Mouse (Mus musculus): ENCODE results near the gene Rbm4b.

The Rbm4b gene
- long read RNA-seq, experiment 1, full-length matches to known transcripts, result 23 of 28 reads
- long read RNA-seq, experiment 1, partial matches to known transcripts, result 3 of 28 reads
- long read RNA-seq, experiment 1, other reads (novel, unspliced or antisense), result 2 of 28 reads
- long read RNA-seq, experiment 2, full-length matches to known transcripts, result 37 of 47 reads
- long read RNA-seq, experiment 2, partial matches to known transcripts, result 2 of 47 reads
- long read RNA-seq, experiment 2, other reads (novel, unspliced or antisense), result 8 of 47 reads

DNA sequence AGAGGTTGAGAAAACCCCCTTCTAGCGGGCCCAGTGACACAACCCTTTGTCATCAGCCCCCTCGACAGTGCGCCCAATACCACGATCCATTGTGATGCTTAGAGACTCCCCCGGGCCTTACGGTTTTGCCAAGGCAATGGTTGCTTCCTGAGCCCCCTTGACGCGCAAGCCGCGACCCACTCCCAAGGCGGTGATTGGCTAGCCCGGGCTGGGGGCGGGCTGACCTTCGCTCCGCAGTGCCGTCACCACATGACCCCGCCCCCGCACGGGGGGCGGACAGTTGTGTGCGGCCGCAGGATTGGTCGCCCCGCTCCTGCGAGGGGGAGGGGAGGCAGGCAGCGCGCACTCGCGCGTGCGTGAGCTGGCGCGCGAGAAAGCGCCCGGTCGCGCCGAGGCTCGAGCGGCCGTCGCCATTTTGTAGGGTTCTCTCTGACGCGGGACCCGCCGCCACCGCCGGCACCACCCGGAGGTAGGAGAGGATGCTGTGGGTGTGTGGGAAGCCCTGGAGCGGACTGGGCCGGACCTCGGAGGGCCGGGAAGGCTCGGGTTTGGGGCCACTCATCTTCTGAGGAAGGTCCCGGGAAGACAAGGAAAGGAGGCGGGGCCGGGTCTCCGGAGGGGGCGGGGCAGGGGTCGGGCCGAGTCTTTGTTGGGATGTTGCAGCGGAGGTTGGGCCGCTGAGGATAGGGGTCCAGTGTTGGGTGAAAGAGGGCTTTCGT, at the start of gene Rbm4b:
Gene Rbm4b (plus strand): TSS at position 305 of the 719 bp plus-strand sequence.
- intact Hi-C loops (cut with DNase I), result no loop called here

DNA sequence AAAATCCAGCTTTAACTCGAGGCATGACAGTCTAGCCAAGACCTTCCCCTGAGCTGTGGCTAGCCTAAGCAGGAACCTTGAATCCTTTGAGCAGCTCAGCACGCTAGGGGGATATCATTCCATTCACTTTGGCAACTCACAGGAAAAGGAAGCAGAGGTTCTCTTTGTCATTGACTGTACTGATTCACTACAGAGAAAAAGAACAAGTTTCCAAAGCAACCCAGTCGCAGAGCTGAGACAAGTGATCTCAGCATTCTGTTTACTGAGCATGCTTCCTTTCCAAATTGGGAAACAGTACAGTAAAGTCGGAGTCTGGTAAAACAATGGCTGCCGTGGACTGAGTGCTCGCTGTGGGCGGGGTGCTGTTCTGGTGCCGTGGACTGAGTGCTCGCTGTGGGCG, 47.5 kb upstream of the Rbm4b start:
- intact Hi-C loops (cut with DNase I), result no loop called here

DNA sequence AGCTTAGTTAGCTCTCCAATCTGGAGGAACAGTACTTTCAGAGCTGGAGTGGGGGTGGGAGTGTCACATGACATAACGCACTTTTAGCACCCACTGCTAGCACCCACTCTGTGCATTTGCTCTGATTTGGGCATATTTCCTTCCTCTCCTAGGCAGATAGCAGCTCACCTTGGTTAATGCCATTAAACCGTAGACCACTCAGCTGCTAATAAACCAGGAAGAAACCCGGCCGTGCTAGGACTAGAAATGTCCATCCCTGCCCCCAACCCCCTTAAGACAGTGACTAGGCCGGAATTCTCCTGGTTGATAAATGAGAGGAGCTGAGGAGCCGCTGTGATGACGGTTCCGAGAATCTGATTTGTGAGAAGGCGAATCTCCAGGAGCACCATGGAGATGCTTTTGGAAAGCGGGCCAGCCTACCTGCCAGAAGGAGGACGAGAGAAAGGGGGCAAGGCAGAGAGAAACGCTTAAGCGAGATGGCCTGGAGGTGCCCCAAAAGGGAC, 45.1 kb upstream of the Rbm4b start, which contains the start of gene Sptbn2:
Gene Sptbn2 (plus strand): TSS at position 70 of the 503 bp plus-strand sequence.
- intact Hi-C loops (cut with DNase I), result no loop called here

DNA sequence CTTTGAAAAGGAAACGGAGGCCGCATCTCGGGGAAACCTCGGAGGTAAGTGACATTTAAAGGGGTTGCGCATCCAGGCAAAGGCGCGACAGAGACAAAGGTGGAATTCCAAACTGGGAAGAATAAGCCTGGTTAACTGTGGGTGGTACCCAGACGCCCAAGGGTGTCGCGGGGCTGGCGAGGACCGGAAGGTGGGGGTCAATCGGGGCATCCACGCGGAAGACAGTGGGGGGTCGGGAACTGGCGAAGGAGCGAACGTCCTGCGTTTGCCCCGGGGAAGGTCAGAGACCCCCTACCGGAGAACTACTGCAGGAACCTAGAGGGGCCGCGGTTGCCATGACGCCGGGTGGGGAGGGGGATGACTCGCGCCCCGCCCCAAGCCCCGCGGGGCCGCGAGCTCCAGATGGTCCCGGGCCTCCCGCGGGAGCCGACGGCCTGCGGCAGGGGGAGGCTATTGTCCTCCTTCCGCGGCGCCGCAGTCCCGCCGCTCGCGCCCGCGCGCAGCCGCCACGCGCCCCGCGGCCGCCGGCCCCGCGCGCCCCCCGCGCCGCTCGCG, 44.6 kb upstream of the Rbm4b start:
- intact Hi-C loops (cut with DNase I), result no loop called here

DNA sequence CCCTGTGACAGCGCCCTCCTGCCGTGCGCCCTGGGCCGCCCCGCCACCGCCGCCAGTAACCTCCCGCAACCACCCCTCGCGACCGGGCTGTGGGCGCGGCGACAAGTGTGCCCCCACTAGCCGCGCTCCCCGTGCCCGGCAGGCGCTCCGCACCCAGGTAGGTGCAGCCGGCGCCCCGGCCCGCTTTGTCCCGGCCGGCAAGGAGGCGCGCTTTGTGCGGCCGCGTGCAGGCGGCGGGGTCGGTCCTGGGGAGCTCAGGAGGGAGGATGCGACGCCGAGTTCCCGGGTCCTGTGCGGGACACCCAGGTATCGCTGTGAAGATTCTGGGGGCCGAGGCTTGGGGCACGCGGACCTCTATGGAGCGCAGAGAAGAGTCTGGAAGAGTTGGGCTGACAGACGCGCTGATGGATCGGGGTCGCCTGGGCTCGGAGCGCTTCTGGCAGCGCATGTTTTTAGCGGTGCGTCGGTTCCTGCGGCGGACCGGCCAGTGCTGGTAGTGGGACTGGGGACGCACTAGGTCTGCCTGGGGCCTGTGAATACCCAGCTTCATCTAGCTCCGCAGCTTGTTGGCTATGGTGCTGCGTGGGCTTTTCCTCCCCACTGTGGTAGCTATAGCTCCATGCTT, 44.0 kb upstream of the Rbm4b start:
- intact Hi-C loops (cut with DNase I), result no loop called here

DNA sequence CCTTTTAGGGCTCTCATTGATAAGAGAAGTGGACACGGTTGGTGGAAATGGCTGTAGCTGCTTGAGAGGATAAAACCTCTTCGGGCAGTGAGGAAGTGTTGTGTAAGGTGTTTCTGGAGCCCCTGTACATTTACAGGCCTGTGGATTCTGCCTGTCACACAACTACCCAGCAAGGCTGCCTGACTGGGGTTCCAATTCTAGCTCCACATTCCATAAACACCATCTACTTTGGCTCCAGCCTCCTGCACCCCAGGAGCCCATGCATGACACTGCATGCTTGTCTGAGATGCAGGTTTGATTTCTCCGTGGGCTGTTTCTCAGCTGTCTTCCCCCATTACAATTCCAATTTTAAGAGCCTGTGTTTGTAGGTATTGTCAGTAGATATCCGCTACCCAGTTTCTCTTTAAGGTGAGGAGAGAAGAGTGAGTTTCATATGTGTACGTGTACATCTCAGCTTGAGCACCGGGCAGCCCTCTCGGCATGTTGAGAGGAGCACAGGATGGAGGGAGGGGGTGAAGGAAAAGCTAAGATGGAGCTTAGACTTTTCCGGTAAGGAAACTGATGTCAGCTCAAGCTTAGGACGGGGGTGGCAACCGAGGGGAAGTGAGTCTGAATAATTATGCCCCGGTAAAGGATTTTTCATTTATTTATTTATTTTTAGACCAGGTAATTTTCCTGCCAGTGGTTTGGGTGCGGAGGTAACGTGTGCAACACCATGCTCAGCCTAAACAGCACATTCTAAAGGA, 43.3 kb upstream of the Rbm4b start:
- intact Hi-C loops (cut with DNase I), result no loop called here

DNA sequence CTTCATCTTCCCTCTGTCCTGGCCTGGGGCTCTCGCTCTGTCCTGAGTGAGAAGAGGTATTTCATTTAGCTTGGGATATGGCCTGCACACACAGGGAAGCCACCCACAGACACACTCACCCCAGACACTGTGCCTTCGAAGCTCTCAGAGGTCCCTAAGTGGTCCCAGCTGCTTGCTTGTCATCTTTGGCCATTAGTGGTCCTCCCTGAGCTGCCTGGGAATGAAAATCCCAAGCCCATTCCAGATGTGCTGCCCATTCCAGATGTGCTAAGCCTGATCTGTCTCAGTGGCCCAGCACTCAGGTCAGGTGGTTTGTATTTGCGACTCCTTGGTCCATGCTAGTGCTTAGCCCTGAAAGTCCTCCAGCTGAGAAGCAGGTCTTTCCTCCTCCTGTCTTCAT, 42.4 kb upstream of the Rbm4b start:
- intact Hi-C loops (cut with DNase I), result no loop called here

DNA sequence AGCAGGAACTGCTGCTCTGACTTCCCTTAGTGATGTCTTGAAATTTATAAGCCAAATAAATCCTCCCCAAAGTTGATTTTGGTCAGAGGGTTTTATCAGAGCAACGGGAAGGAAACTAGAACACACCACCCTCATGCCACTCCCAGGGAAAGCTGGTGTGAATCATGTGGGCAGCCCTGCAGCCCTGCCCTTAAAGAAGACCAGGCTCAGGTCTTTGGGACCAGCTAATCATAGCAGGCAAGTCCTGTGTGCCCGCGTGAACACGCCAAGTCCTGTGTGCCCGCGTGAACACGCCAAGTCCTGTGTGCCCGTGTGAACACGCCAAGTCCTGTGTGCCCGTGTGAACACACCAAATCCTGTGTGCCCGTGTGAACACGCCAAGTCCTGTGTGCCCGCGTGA, 39.5 kb upstream of the Rbm4b start:
- intact Hi-C loops (cut with DNase I), result no loop called here

DNA sequence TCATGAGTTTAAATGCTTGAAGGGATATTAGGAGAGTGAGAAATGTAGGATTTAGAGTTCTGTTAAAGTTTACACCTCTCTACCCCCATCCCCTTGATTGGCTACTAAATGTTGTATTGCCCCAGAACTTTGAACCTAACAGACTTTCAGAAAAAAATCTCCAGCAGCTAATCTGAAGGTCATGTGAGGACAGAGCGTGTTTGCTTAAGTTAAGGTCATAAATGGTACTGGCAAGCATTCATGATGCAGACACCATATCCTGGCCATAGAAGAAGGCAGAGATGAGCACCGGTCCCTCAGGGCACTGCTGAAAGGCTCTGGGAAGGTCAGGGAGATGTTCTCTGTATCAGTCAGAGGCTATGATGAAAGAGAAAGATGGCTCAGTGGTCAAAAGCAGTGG, 39.0 kb upstream of the Rbm4b start:
- intact Hi-C loops (cut with DNase I), result no loop called here

DNA sequence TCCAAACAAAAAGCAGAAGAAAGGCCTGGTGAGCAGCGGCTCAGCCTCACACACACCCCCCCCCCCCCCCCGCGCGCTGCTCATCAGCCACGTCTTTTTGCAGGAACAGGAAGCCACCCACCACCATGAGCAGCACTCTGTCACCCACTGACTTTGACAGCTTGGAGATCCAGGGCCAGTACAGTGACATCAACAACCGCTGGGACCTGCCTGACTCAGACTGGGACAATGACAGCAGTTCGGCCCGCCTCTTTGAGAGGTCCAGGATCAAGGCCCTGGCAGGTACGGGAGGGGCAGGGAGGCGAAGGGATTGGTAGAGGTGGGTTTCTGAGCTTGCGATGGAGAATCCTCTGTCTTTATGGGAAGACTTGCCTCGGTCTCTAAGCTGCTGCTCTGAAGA, 37.6 kb upstream of the Rbm4b start:
- intact Hi-C loops (cut with DNase I), result no loop called here

DNA sequence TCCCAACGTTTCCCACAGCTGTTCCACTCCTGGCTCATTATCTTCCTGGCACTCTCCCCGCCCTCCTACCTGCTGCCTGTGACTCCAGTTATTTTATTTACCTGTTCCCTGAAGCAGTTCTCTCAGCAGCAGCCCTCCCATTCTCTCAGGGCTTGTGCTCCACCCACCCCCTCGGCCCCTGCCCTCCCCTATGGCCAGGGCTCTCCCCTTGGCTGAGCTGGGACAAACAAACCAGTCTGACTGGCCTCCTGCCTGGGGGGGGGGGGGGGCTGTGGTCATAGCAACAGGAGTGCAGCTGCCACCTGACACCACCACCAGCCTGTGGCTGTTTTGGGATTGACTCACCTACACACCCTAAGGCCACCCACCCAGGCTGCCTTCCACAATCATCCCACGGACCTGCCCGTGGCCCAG, 36.9 kb upstream of the Rbm4b start:
- intact Hi-C loops (cut with DNase I), result no loop called here

DNA sequence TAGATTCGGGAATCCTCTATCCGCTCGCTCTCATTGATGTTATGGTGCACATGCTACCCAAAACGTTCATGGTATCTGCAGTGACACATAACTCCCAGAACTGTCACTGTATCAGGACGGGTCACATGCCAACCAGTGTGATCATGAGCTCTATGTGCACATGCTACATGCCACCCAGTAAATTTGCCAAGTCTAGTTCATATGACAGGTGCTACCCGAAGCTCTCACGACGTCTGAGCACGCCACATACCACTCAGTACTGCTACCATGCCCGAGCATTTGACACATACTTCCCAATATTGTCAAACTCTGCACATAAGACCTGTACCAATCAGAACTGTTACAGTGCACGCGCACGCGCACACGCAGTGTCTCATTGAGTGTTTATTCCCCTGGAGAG, 36.2 kb upstream of the Rbm4b start:
- intact Hi-C loops (cut with DNase I), result no loop called here

DNA sequence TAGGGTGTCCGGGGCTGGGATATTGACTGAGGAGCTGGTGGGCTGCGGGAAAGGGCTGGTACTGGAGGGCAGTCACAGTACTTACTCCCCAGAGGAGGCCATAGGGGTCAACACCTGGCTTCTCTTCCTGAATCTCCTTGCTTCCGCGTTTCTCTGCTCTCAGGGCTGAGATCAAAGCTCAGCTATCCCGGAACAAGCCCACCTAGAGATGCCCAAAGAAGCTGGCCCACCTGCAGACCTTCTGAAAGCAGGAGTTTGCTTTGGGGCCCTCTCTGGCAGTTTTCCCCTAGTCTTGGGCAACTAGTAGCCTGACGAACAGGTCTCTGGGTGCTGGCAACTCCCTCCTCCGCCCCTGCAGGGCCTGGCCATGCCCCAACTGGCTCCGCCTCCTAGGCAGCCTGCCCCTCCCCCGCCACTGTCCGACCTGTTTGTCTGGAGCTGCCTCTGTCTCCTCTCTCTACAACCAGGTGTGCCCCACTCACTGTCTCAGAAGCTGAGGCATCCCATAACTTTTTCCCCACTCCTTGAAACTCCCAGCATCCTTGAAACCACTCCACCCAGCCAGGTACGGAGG, 35.5 kb upstream of the Rbm4b start:
- intact Hi-C loops (cut with DNase I), result no loop called here

DNA sequence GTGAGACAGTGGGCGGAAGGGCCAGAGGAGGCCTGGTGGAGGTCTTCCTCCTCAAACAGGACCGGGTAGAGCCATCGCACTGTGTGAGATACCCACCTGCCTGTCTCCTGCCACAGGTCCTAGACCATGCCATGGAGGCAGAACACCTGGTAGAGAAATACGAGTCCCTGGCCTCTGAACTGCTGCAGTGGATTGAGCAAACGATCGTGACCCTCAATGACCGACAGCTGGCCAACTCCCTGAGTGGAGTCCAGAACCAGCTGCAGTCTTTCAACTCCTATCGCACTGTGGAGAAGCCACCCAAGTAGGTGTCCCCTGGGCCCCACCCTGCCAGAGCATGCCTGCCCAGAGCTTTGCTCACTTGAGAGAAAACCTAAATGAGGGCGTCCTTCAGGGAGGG, 27.1 kb upstream of the Rbm4b start:
- intact Hi-C loops (cut with DNase I), result no loop called here

DNA sequence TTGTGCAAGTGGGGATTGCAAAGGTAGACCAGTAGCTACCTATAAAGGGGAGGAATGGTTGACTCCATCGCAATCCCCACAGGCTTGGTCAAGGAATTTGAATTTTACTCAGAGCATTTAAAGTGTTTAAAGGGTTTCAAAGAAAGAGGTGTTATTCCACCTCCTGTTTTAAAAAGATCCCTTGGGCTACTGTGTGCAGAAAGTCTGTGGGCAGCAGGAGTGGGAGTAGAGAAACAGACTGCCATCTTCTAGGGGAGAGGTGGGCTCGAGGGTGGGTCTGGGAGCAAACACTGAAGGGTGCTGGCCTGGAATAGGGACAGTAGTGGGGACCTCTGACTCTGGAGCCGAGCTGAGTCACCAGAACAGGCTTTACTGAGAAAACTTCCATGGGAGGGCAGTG, 23.2 kb upstream of the Rbm4b start:
- intact Hi-C loops (cut with DNase I), result no loop called here

DNA sequence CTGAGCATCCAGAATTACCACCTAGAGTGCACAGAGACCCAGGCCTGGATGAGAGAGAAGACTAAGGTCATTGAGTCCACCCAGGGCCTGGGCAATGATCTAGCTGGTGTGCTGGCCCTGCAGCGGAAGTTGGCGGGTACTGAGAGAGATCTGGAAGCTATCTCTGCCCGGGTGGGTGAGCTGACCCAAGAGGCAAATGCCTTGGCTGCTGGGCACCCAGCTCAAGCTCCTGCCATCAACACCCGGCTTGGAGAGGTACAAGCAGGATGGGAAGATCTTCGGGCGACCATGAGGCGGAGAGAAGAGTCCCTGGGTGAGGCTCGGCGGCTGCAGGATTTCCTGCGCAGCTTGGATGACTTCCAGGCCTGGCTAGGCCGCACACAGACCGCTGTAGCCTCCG, 18.4 kb upstream of the Rbm4b start:
- intact Hi-C loops (cut with DNase I), result no loop called here

DNA sequence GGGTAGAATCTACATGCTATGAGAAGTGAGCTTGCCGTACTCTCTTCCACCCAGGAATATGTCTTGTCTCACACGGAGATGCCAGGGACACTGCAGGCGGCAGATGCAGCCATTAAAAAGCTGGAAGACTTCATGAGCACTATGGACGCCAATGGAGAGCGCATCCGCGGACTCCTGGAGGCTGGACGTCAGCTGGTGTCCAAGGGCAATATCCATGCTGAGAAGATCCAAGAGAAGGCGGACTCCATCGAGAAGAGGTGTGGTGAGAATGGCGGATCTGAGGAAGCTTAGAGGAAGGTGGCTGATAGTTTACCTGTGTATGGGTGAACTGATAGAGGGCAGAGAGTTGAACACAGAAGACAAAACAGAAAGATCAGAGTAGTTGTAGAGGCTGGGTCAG, 17.2 kb upstream of the Rbm4b start:
- intact Hi-C loops (cut with DNase I), result no loop called here

DNA sequence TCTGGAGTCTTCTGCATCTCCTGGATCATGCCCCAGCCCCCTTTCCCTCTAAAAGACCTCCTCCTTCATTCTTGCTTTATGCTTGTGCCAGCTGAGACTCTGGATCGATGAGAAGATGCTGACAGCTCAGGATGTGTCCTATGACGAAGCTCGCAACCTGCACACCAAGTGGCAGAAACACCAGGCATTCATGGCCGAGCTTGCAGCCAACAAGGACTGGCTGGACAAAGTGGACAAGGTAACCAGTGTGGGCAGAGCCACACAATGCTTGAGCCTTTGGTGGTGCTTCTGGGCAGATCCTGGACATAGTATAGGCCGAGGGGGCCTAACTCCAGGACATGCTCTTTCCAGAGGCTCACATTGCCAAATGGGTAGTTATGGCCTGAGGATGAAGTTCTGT, 16.5 kb upstream of the Rbm4b start:
- intact Hi-C loops (cut with DNase I), result loop anchor here (5.0 to 10.0 kb wide), 2 partner anchors 92 to 235 kb away; no protein-coding TSS in a partner anchor

DNA sequence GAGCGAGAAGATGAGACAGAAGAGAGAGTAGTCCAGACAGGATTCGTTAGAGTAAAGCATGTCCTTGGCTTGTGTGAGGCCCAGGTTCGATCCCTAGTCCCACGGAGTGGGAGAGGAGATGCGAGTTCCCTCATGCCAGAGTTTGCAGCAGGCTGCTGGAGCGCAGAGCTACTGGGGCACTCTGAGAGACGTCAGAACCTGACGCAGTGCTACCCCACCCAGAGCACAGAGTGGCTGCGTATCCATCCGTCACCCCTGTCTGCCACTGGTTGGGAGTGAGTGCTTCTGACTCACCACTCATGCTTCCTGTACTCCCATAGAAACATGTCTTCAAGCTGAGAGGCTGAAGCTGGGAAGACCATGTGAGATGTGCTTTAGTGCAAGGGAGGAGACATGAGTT, 14.8 kb upstream of the Rbm4b start:
- intact Hi-C loops (cut with DNase I), result loop anchor here (5.0 to 10.0 kb wide), 2 partner anchors 94 to 237 kb away; no protein-coding TSS in a partner anchor

DNA sequence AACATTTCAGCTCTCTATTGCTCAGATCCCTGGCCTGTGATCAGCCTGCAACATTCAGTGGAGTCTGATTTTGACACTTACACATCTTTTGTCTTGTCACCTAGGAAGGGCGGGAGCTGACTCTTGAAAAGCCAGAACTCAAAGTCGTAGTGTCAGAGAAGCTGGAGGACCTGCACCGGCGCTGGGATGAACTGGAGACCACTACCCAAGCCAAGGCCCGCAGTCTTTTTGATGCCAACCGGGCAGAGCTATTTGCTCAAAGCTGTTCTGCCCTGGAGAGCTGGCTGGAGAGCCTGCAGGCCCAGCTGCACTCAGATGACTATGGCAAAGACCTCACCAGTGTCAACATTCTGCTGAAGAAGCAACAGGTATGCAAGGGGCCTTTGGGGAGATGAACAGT, 14.1 kb upstream of the Rbm4b start:
- intact Hi-C loops (cut with DNase I), result loop anchor here (5.0 to 10.0 kb wide), 2 partner anchors 95 to 237 kb away; no protein-coding TSS in a partner anchor

DNA sequence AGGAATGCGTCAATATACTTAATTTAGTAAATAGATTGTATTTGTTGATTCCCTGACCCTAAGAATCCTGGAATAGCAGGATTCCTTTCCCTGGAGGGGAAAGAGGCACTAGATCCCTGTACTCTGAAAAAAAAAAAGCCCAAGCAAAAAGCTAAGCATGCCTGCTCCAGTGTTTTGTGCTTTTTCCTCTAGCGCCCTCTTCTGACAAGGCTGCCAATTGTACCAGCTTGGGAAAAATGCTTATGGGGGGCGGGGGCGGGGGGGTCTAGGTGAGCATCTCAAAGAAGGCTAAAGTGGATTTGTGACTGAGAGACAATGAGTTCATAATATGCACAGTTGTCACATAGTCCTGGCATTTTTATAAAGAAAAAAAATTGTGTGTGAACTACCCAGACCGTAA, 12.8 kb upstream of the Rbm4b start:
- intact Hi-C loops (cut with DNase I), result loop anchor here (5.0 to 10.0 kb wide), 2 partner anchors 96 to 239 kb away; no protein-coding TSS in a partner anchor
